Mouse (Mus musculus) thymus, postnatal 14 days (tissue): ENCODE data around the gene Hist1h2ab.

Experiments used
- DNase-seq: peaks from one replicate; pipeline ENCODE4 v3.0.0; 2021

The Hist1h2ab gene

GRCm38 (mm10) chr13:23792520-23792919 is 41.6 kb downstream of the Hist1h2ab start:
- DNase-seq = peak; percentile 60

GRCm38 (mm10) chr13:23799405-23799804 is 48.5 kb downstream of the Hist1h2ab start:
- no peak for DNase-seq
